ENCODE assay signal across 9 mouse cellular contexts in genomic region chr2:101665058-101665702, GRCm38 (mm10). TPM values are rescaled to one million over a fixed set of nuclear protein-coding genes. Genes with fewer than 3 reads are reported as not detected.
DNase-seq lines count a peak whose midpoint lies in the region; ATAC-seq and TF ChIP-seq lines count a peak whose summit lies in the region.
"Had no signal": no experiment of that assay in that cellular context is flagged by ENCODE, and none has a peak within 500 bp of the region (broad histone marks: within the 10 kb centered on the region; RNA-seq: fewer than 3 reads in every experiment).

No protein-coding gene starts in this region.

- no peak overlapping the region for H3K4me2 ChIP-seq in forebrain, embryonic 12.5 days
- H3K4me2 ChIP-seq in liver, embryonic 14.5 days (ENCODE audit: low read depth): no peak overlapping the region
- no peak overlapping the region for H3K4me2 ChIP-seq in neural tube, embryonic 13.5 days

- no peak for TF ChIP-seq EP300 in liver, embryonic 14.5 days (IDR thresholded peaks at IDR 0.05; ENCODE audit: low read depth)

- WGBS in forebrain, embryonic 12.5 days: 20% methylated on average over 9 of the region's 9 CpGs
- 21% methylated on average over 9 of the region's 9 CpGs for WGBS in liver, embryonic 14.5 days (ENCODE audit: insufficient replicate concordance)
- WGBS in neural tube, embryonic 13.5 days: 20% methylated on average over 9 of the region's 9 CpGs

- no peak overlapping the region for H3K4me3 ChIP-seq in E14TG2a.4 (replicated peaks; ENCODE audit: low read length)
- H3K4me3 ChIP-seq in forebrain, embryonic 12.5 days (replicated peaks): no peak overlapping the region
- no peak overlapping the region for H3K4me3 ChIP-seq in liver, embryonic 14.5 days (ENCODE audit: insufficient read depth in 1 of 2, low read depth in 2 of 2, low read length in 2 of 2)
- no peak overlapping the region for H3K4me3 ChIP-seq in neural tube, embryonic 13.5 days

- peak; percentile 46 for DNase-seq in c-Kit-positive CD71-positive TER-119-negative erythroid progenitor cells, embryonic 14.5 days (ENCODE audit: low read depth)
- DNase-seq in heart, postnatal 10 days: peak; percentile 82 to 87
- DNase-seq in kidney, postnatal 36 days: peak; percentile 80 to 88
- DNase-seq in liver, embryonic 14.5 days (ENCODE audit: low read depth in 3 of 3, low spot score in 3 of 3): peak; percentile 20 to 29 (median 28)
- peak; percentile 79 for DNase-seq in testis, postnatal 10 days (ENCODE audit: low spot score)

- no peaks in the 10 kb centered on the region for H3K27me3 ChIP-seq in E14TG2a.4 (ENCODE audit: insufficient read depth, low read length)
- no peaks in the 10 kb centered on the region for H3K27me3 ChIP-seq in forebrain, embryonic 12.5 days
- H3K27me3 ChIP-seq in liver, embryonic 14.5 days (ENCODE audit: control insufficient read depth, insufficient read depth, low read length): no peaks in the 10 kb centered on the region
- no peaks in the 10 kb centered on the region for H3K27me3 ChIP-seq in neural tube, embryonic 13.5 days

- peaks cover 14% of the 10 kb centered on the region for H3K4me1 ChIP-seq in E14TG2a.4 (replicated peaks; ENCODE audit: low read depth, low read length)
- 0 out of 2 replicates have a peak, but pooled peaks cover 6% of the 10 kb centered on the region for H3K4me1 ChIP-seq in forebrain, embryonic 12.5 days
- H3K4me1 ChIP-seq in liver, embryonic 14.5 days (replicated peaks; ENCODE audit: control insufficient read depth in 2 of 2, insufficient read depth in 2 of 2, low read length in 1 of 2): no peaks in the 10 kb centered on the region
- H3K4me1 ChIP-seq in neural tube, embryonic 13.5 days (replicated peaks): peaks cover 5% of the 10 kb centered on the region; the same call in 1 of the 2 replicates

- no peak overlapping the region for H3K27ac ChIP-seq in forebrain, embryonic 12.5 days
- no peak overlapping the region for H3K27ac ChIP-seq in liver, embryonic 14.5 days
- 0 out of 2 replicates have a peak overlapping the region, but pooled peaks have one; percentile 14 for H3K27ac ChIP-seq in neural tube, embryonic 13.5 days (replicated peaks)

- ATAC-seq in forebrain, embryonic 12.5 days (ENCODE audit: low FRiP score): peak; percentile 89
- no peak for ATAC-seq in liver, embryonic 14.5 days (ENCODE audit: insufficient read depth)
- ATAC-seq in neural tube, embryonic 13.5 days (ENCODE audit: low read depth): peak; percentile 89

- H3K9me3 ChIP-seq in E14TG2a.4 (ENCODE audit: low read length): no peaks in the 10 kb centered on the region
- no peaks in the 10 kb centered on the region for H3K9me3 ChIP-seq in forebrain, embryonic 12.5 days
- H3K9me3 ChIP-seq in liver, embryonic 14.5 days (ENCODE audit: control insufficient read depth, low read length): no peaks in the 10 kb centered on the region
- no peaks in the 10 kb centered on the region for H3K9me3 ChIP-seq in neural tube, embryonic 13.5 days

- peak; percentile 94 for TF ChIP-seq CTCF in E14TG2a.4 (conservative IDR thresholded peaks at IDR 0.05; ENCODE audit: low read length)
- peak; percentile 91 for TF ChIP-seq CTCF in liver, embryonic 14.5 days (IDR thresholded peaks at IDR 0.05; ENCODE audit: low read depth)

- no peaks in the 10 kb centered on the region for H3K36me3 ChIP-seq in E14TG2a.4 (ENCODE audit: insufficient read depth, low read length)
- H3K36me3 ChIP-seq in forebrain, embryonic 12.5 days (replicated peaks): no peaks in the 10 kb centered on the region
- H3K36me3 ChIP-seq in liver, embryonic 14.5 days (replicated peaks; ENCODE audit: control insufficient read depth, insufficient read depth, low read depth): no peaks in the 10 kb centered on the region
- no peaks in the 10 kb centered on the region for H3K36me3 ChIP-seq in neural tube, embryonic 13.5 days

- intact Hi-C loops in heart, postnatal 10 days (cut with DNase I): no loop called here

- H3K9ac ChIP-seq in forebrain, embryonic 12.5 days: no peak overlapping the region
- H3K9ac ChIP-seq in liver, embryonic 14.5 days (replicated peaks): no peak overlapping the region
- no peak overlapping the region for H3K9ac ChIP-seq in neural tube, embryonic 13.5 days

RNA-seq across cellular contexts. Expression of gene Traf6, which starts 13.0 kb away (rescaled TPM):
- polyA plus RNA-seq in forebrain, embryonic 12.5 days (2016; fragmentation: Nextera tagmentation; extraction: Ambion mirVana): 18.9 and 19.6 TPM in 2 replicates
- total RNA-seq in heart, postnatal 10 days (2021): 10 to 100 TPM; 13.5 to 14.5 TPM
- 2.7 and 3.3 TPM in 2 replicates for polyA plus RNA-seq in liver, embryonic 14.5 days (2012; rRNA removed)
- 4.5 and 5.3 TPM in 2 replicates for polyA plus RNA-seq in liver, embryonic 14.5 days (2014; fragmentation: Nextera tagmentation; extraction: Ambion mirVana)
- 6.6 and 7.3 TPM in 2 replicates for polyA plus RNA-seq in neural tube, embryonic 13.5 days (2015; fragmentation: Nextera tagmentation; extraction: Ambion mirVana)

RNA-seq across cellular contexts. Expression of gene B230118H07Rik, which starts 15.8 kb away (rescaled TPM):
- polyA plus RNA-seq in forebrain, embryonic 12.5 days (2016; fragmentation: Nextera tagmentation; extraction: Ambion mirVana): 51.7 and 59.1 TPM in 2 replicates
- 10 to 100 TPM; 54.1 to 59.9 TPM for total RNA-seq in heart, postnatal 10 days (2021)
- polyA plus RNA-seq in liver, embryonic 14.5 days (2012; rRNA removed): 4.1 and 4.8 TPM in 2 replicates
- polyA plus RNA-seq in liver, embryonic 14.5 days (2014; fragmentation: Nextera tagmentation; extraction: Ambion mirVana): 20.0 and 21.3 TPM in 2 replicates
- 60.5 and 66.7 TPM in 2 replicates for polyA plus RNA-seq in neural tube, embryonic 13.5 days (2015; fragmentation: Nextera tagmentation; extraction: Ambion mirVana)

RNA-seq across cellular contexts. Expression of gene Rag1, which starts 15.9 kb away (rescaled TPM):
- 0.04 and 0.14 TPM in 2 replicates for polyA plus RNA-seq in forebrain, embryonic 12.5 days (2016; fragmentation: Nextera tagmentation; extraction: Ambion mirVana)
- 1 to 10 TPM in 1 of 2 experiments, under 1 TPM in 1; 0.94 to 2.4 TPM for total RNA-seq in heart, postnatal 10 days (2021)
- polyA plus RNA-seq in liver, embryonic 14.5 days (2012; rRNA removed): 0.17 and 0.19 TPM in 2 replicates
- polyA plus RNA-seq in liver, embryonic 14.5 days (2014; fragmentation: Nextera tagmentation; extraction: Ambion mirVana): 0.20 and 0.32 TPM in 2 replicates
- polyA plus RNA-seq in neural tube, embryonic 13.5 days (2015; fragmentation: Nextera tagmentation; extraction: Ambion mirVana): 0.04 TPM in 2 replicates
- polyA plus RNA-seq: heart, embryonic 14.5 days had no signal

RNA-seq across cellular contexts. Expression of gene Rag2, which starts 40.7 kb away (rescaled TPM):
- not detected in 2 replicates for polyA plus RNA-seq in forebrain, embryonic 12.5 days (2016; fragmentation: Nextera tagmentation; extraction: Ambion mirVana)
- total RNA-seq in heart, postnatal 10 days (2021): under 1 TPM; 0.12 to 0.17 TPM
- polyA plus RNA-seq in liver, embryonic 14.5 days (2012; rRNA removed): 0.11 and 0.17 TPM in 2 replicates
- polyA plus RNA-seq in liver, embryonic 14.5 days (2014; fragmentation: Nextera tagmentation; extraction: Ambion mirVana): 0.20 and 0.43 TPM in 2 replicates
- 0.07 TPM in 1 of 2 replicates, not detected in the other for polyA plus RNA-seq in neural tube, embryonic 13.5 days (2015; fragmentation: Nextera tagmentation; extraction: Ambion mirVana)
- polyA plus RNA-seq: heart, embryonic 14.5 days had no signal

Comparison
In these comparisons a context has a peak if more than half of its experiments do, and no peak if none do; other contexts are left out.
1. DNase-seq: peak in every context shown above with its lines; median percentile 84 in heart, postnatal 10 days; 84 in kidney, postnatal 36 days; 79 in testis, postnatal 10 days; 46 in c-Kit-positive CD71-positive TER-119-negative erythroid progenitor cells, embryonic 14.5 days; 28 in liver, embryonic 14.5 days.